Mouse (Mus musculus) CD4-positive, CD25-positive, alpha-beta regulatory T cell, adult 9 weeks (primary cell): ENCODE measurements around the gene D130043K22Rik. TPM values are rescaled to one million over a fixed set of nuclear protein-coding genes. Genes with fewer than 3 reads are reported as not detected.

Source experiments
- polyA plus RNA-seq: library from polyadenylated mRNA; unstranded; fragments of 100-300 nt; shearing (Covaris generic); gene quantifications from one replicate; pipeline ENCODE4 v1.2.1, GENCODE M21; 2017

D130043K22Rik gene
- 0.37 TPM for polyA plus RNA-seq

GRCm38 (mm10) chr13:24844983-24845955 is at the start of gene D130043K22Rik:
Gene D130043K22Rik, plus strand, starts transcription at chr13:24845135.

GRCm38 (mm10) chr13:24801308-24801921 is 43.5 kb upstream of the D130043K22Rik start, which contains the start of gene BC005537:
Gene BC005537, plus strand, starts transcription at chr13:24801657.

GRCm38 (mm10) chr13:24831353-24832130 is 13.4 kb upstream of the D130043K22Rik start, which contains the start of the genes Acot13 and Tdp2:
Gene Acot13, minus strand, starts transcription at chr13:24831540.
Gene Tdp2, plus strand, starts transcription at chr13:24831679.

GRCm38 (mm10) chr13:24937108-24937838 is 92.3 kb downstream of the D130043K22Rik start, which contains the start of gene Aldh5a1:
Gene Aldh5a1, minus strand, starts transcription at chr13:24937661.

GRCm38 (mm10) chr13:24942512-24943282 is 97.8 kb downstream of the D130043K22Rik start, which contains the start of gene Gpld1:
Gene Gpld1, plus strand, starts transcription at chr13:24943152.

Other genes starting within 250 kb of the D130043K22Rik start
- gene Armh2, start 103.9 kb upstream of the D130043K22Rik start, polyA plus RNA-seq = 0.55 TPM
- 30.5 TPM for gene Gmnn, start 83.2 kb upstream of the D130043K22Rik start, polyA plus RNA-seq
- gene BC005537, start 43.5 kb upstream of the D130043K22Rik start, polyA plus RNA-seq = 10.6 TPM
- gene Acot13, start 13.6 kb upstream of the D130043K22Rik start, polyA plus RNA-seq = 101 TPM
- 26.3 TPM for gene Tdp2, start 13.5 kb upstream of the D130043K22Rik start, polyA plus RNA-seq
- 0.25 TPM for gene Aldh5a1, start 92.5 kb downstream of the D130043K22Rik start, polyA plus RNA-seq
- gene Gpld1, start 98.0 kb downstream of the D130043K22Rik start, polyA plus RNA-seq = 6.0 TPM
- 3.1 TPM for gene Mrs2, start 175.2 kb downstream of the D130043K22Rik start, polyA plus RNA-seq
- not detected for gene Dcdc2a, start 210.9 kb downstream of the D130043K22Rik start, polyA plus RNA-seq